Mouse (Mus musculus) kidney, postnatal 25 days (tissue): ENCODE results near the gene Gm7356.
"Not testable (repeated sequence)": the region's sequence is repeated elsewhere in the genome, so short reads cannot be mapped to it uniquely, and the experiment has no call there.

Source experiments
- DNase-seq, 2 experiments: peaks; one replicate each; pipeline ENCODE4 v3.0.0; 2021; ENCODE audit warnings: mixed read lengths in 2 of 2

Gm7356 gene

DNA sequence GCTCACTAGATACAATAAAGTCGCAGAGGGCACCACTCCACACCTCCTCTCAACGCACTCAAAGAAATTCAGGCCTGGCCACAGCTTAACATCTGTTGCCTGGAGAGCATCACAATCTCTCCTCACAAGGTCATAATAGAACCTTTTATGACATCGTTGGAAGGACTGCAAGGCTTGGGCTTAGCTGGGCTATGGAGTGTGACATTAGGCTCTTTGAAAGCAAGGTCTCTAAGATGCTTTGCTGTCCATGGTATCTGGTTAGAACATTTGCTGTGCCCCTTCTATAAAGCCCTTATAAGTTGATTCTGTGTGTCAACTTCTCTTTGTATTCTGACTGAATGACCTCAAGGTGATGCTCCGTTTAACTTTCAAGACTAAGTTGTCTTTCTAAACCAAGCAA is at the start of gene Gm7356:
Gm7356 (minus strand) TSS at position 101 of the 400 bp plus-strand sequence.
- not testable (repeated sequence) for DNase-seq

DNA sequence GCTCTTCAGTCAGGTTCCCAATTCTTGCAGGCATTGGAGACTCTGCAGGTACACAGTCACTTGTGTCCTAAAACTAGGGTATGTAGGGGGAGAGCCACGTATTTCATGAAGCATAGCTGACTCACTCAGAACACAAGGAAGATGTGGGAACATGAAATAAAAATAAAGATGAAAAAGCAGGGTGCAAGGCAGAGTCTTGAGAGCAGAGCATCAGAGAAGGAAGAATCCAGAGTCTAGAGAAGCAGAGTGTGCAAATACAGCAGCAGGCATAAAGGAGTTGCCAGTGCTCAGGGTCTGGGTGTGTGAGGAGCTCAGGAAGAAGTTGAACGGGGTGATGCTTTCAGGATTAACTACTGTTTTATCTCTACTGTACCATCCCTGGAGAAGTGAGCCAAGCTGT is 38.4 kb upstream of the Gm7356 start:
- DNase-seq, result not testable (repeated sequence)

- DNase-seq, result not testable (repeated sequence)
These were observed 33.5 kb upstream of the Gm7356 start for GRCm38 (mm10) chr17:14037012-14037411.

- peak in 1 of 2 experiments; percentile 5 for DNase-seq
These were observed 32.6 kb upstream of the Gm7356 start for GRCm38 (mm10) chr17:14036113-14036512.

DNA sequence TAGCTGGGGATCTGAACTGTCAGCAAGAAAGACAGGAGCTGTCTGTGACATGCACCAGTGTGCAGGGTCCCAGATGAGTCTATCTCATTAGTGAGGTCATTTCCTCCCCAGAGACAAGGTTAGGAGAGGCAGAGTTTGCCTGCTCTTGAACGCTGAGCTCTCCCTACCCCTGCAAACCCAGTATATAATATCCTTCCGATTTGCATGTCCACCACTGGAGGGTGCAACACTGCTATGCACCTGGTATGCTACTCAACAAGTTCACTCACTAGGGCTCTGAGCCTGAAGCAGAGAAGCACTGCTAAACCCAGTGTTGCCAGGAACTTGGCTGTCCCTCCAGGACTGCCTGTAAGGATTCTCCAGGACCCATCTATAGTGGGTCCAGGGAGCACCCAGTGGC is 10.1 kb downstream of the Gm7356 start:
- DNase-seq, result not testable (repeated sequence)

- no peak for DNase-seq
These were observed 15.8 kb downstream of the Gm7356 start for GRCm38 (mm10) chr17:13987690-13988089.

GRCm38 (mm10) chr17:13970796-13971195 is 32.7 kb downstream of the Gm7356 start:
- not testable (repeated sequence) for DNase-seq

DNA sequence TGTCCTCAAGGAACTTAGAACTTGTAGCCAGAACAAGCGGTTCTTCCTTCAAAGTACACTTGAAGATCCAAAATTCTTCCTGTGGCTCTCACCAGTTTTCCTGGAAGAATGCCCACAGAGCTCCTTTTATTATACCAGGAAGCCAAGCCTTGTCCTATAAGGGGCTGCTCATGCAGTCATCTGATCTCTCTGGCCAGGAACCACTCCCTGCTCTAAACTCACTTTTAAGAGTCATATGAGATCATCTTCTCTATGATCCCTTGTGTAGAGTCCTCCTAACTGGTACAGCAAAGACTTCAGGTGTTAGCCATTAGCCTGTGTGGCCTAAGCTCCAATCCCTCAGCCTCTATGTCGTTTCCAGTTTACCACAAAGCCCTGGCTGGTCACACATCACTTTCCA is 33.6 kb downstream of the Gm7356 start:
- not testable (repeated sequence) for DNase-seq

GRCm38 (mm10) chr17:13965048-13965447 is 38.5 kb downstream of the Gm7356 start:
- not testable (repeated sequence) for DNase-seq

DNA sequence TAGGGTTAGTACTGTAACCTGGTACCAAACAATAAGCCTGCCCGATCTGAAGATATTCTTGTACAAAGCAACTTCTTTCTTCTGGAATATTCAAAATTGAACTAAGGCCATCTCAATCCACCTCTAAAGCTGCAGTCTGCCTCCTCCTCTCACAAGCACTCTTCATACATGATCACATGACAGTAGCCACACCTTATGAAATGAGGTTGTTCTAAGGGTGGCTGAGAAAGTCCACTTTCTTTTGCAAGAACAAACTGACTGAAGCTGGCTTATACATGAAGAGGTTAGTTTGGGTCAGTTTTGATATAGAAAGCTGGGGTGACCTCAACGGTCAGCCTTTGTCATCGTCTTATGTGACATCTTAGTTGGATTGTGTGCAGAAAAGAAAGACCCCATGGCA is 41.3 kb downstream of the Gm7356 start:
- not testable (repeated sequence) for DNase-seq

- DNase-seq, result not testable (repeated sequence)
These were observed 45.4 kb downstream of the Gm7356 start for GRCm38 (mm10) chr17:13958129-13958528.

GRCm38 (mm10) chr17:13951570-13951969 is 51.9 kb downstream of the Gm7356 start:
- DNase-seq, result not testable (repeated sequence)
